Mouse (Mus musculus) liver, adult 2 months (tissue): Measurements from ENCODE around the gene Alox12. TPM values are rescaled to one million over a fixed set of nuclear protein-coding genes. Genes with fewer than 3 reads are reported as not detected.
A peak's percentile ranks its signal among the peaks of the same experiment; 100 is the strongest.

Source experiments
- DNase-seq: peaks from one replicate; pipeline ENCODE4 v3.0.0-alpha.2; 2011; ENCODE audit warnings: low read depth, low spot score; ENCODE audit errors: extremely low read depth
- H3K27ac ChIP-seq: fragments of 200-500 bp; replicated peaks from 2 replicates; pipeline ENCODE4 v1.5.1; 2012; ENCODE audit warnings: low read depth, mild to moderate bottlenecking, control low read depth, inconsistent platforms, low read length; ENCODE audit not compliant: insufficient read depth
- H3K27me3 ChIP-seq: fragments of 200-500 bp; 2 replicates; pipeline ENCODE4 v1.6.1; 2012; ENCODE audit warnings: mild to moderate bottlenecking, moderate library complexity, low read length, inconsistent platforms; ENCODE audit not compliant: control insufficient read depth, insufficient read depth
- H3K36me3 ChIP-seq: fragments of 200-500 bp; 2 replicates; pipeline ENCODE4 v1.6.1; 2012; ENCODE audit warnings: low read length, inconsistent platforms; ENCODE audit not compliant: control insufficient read depth, insufficient read depth
- H3K4me1 ChIP-seq: fragments of 200-500 bp; 2 replicates; pipeline ENCODE4 v1.6.1; 2011; ENCODE audit warnings: low read length; ENCODE audit not compliant: control insufficient read depth, insufficient read depth
- H3K4me3 ChIP-seq: fragments of 200-500 bp; 2 replicates; pipeline ENCODE4 v1.5.1; 2011; ENCODE audit warnings: low read depth, mild to moderate bottlenecking, control low read depth, low read length, moderate library complexity; ENCODE audit not compliant: insufficient read depth
- H3K79me2 ChIP-seq: fragments of 200-500 bp; 2 replicates; pipeline ENCODE4 v1.6.1; 2012; ENCODE audit warnings: inconsistent platforms, mild to moderate bottlenecking, low read length, moderate library complexity; ENCODE audit not compliant: control insufficient read depth, insufficient read depth
- H3K9ac ChIP-seq: fragments of 200-500 bp; 2 replicates; pipeline ENCODE4 v1.6.1; 2012; ENCODE audit warnings: low read depth, mild to moderate bottlenecking, control low read depth, inconsistent platforms, low read length
- CTCF ChIP-seq: fragments of 200-500 bp; IDR thresholded peaks from 2 replicates; pipeline ENCODE4 v1.5.1; 2011; ENCODE audit warnings: low read depth, low read length, control low read depth
- POLR2A ChIP-seq: fragments of 200-500 bp; IDR thresholded peaks from 2 replicates; pipeline ENCODE4 v1.6.1; 2011; ENCODE audit warnings: low read length, control low read depth; ENCODE audit not compliant: insufficient read depth; ENCODE audit errors: extremely low read depth
- WGBS: fragments of 180-500 bp; shearing (Covaris S2); methylation state at CpG from one replicate; pipeline ENCODE4 v1.1.7; 2018; 5-methylcytosine and 5-hydroxymethylcytosine counted together
- polyA plus RNA-seq: library from polyadenylated mRNA; depleted of rRNA; stranded (reverse); fragments of >200 nt; gene quantifications from 2 replicates; pipeline ENCODE4 v1.2.3, GENCODE M21; 2012
- total RNA-seq: library from RNA; depleted of rRNA; stranded (reverse); fragments of >200 nt; gene quantifications from 2 replicates; pipeline ENCODE4 v1.2.3, GENCODE M21; 2014

Gene Alox12
- total and polyA plus RNA-seq, 2 experiments: 0.09 to 0.28 TPM

DNA sequence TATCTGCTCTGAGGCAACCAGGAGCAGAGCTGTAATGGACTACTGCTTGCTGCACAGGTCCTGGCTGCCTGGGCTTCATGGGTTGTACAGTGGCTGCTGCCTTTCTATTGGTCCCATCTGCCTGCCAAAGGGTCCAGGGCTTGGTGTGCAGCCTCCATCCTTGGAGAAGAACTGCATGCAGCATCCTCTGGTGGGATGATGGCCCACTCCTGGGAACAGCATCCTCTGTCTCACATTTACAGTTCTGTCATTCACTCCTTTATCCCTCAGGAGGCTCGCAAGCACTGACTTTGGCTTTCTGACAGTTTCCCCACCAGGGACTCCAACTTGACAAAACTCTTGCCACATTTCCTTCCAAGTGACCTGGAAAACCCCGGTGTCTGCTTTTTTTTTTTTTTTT lies 48.4 kb downstream of the Alox12 start:
- WGBS: 80% methylated on average over 2 of the region's 2 CpGs
- DNase-seq: no peak
- H3K79me2 ChIP-seq: no peaks in the 10 kb centered on the region
- no peaks in the 10 kb centered on the region for H3K36me3 ChIP-seq
- H3K4me1 ChIP-seq: no peaks in the 10 kb centered on the region
- TF ChIP-seq POLR2A: no peak
- H3K27ac ChIP-seq: no peak overlapping the region
- H3K4me3 ChIP-seq: no peak overlapping the region
- no peaks in the 10 kb centered on the region for H3K27me3 ChIP-seq
- H3K9ac ChIP-seq: no peak overlapping the region

DNA sequence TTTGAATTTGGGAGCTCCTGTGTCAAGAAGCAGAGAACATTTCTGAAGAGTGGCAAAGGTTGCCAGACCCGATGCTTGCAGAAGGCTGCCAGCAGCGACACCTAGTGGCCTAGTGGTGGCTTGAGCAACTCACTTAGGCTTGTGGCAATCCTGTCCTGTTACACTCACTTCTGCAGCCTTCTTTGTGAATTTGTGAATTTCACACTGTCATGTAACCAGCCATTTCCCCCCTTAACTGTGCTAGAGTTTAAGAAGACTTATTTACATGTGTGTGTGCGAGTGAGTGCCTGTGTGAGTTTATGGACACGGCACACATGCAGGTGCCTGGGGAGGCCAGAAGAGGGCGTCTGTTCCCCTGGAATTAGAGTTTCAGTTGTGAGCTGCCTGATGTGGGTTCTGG lies 53.5 kb downstream of the Alox12 start:
- Histone ChIP-seq H3K27me3 (no peaks in the 10 kb centered on the region), H3K36me3 (no peaks in the 10 kb centered on the region), H3K79me2 (no peaks in the 10 kb centered on the region), H3K4me3 (no peak overlapping the region), H3K27ac (no peak overlapping the region), H3K4me1 (no peaks in the 10 kb centered on the region), H3K9ac (no peak overlapping the region)
- WGBS: 45% methylated on average over 5 of the region's 5 CpGs
- TF ChIP-seq CTCF (peak; percentile 94), POLR2A (no peak)
- DNase-seq: peak; percentile 64

DNA sequence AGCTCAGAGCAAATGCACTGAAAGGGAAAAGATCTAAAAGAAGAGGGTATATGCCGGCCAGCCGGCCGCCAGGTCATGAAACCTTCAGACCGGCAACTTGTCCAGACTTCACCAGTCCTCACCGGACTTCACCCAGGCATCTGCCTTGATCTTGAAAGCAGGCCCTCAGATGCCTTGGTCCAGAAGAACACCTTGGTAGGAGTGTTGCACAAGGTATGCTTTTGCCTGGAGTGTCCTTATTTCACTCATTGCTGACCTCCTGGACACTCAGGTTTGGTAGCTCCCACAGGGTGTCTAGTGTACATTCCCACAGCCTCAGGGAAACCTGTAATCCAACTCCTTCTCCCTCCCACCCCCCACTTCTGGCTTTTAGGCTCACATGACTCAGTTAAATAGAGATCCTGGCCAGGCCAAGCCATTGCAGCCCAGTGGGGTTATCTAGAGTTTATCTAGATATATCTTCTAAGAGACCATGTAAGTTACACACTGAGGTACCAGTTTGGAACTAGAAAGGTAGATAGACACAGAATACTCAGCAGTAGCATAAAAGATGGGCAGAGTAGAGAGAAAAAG lies 55.0 kb downstream of the Alox12 start:
- H3K27me3 ChIP-seq: no peaks in the 10 kb centered on the region
- no peaks in the 10 kb centered on the region for H3K4me1 ChIP-seq
- TF ChIP-seq CTCF (no peak), POLR2A (no peak)
- no peak overlapping the region for H3K27ac ChIP-seq
- no peaks in the 10 kb centered on the region for H3K36me3 ChIP-seq
- H3K79me2 ChIP-seq: no peaks in the 10 kb centered on the region
- no peak for DNase-seq
- no peak overlapping the region for H3K4me3 ChIP-seq
- whole genome bisulfite sequencing: 87% methylated on average over 5 of the region's 5 CpGs
- H3K9ac ChIP-seq: no peak overlapping the region

DNA sequence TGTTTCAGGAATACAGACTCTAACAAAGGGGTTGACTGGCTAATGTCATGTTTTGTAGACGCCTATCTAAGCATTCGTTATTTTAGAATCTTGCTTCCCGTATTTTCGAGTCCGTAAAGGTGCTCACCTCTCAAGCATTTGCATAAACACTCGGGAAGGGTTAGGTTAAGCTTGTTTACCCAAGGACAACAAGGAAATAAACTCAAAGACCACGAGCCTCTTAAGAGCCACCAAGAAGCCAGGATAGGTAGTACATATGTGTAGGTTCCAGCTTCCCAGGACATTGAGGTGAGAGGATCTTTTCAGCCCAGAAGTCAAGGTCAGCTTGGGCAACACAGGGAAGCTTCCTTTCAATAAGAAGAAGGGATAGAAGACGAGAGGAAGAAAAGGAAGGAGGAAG lies 56.0 kb downstream of the Alox12 start:
- WGBS: 88% methylated on average over 8 of the region's 8 CpGs
- no peak overlapping the region for H3K27ac ChIP-seq

DNA sequence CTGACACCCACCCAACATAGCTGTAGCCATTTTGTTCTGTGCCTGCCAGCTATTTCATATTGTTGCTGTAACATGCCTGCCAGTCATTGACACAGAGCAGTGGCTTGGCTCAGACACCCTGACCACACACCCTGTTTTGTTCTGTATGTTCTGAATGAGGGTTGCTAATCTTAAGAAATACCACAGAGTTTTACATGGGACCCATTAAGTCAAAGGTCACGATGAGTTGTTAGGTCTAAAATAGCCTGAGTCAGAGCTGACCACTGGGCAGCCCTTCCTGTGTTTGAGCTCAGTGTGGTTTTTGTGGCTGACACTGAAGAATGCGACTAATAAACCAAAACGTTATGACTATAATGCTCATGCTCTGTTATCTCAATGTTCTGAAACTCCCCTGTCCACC lies 56.8 kb downstream of the Alox12 start:
- Histone ChIP-seq H3K27me3 (no peaks in the 10 kb centered on the region), H3K79me2 (no peaks in the 10 kb centered on the region), H3K36me3 (no peaks in the 10 kb centered on the region), H3K27ac (no peak overlapping the region), H3K4me1 (peaks cover under 1% of the 10 kb centered on the region; the same call in 1 of the 2 replicates), H3K4me3 (no peak overlapping the region), H3K9ac (no peak overlapping the region)
- no peak for DNase-seq
- TF ChIP-seq POLR2A (no peak), CTCF (no peak)
- WGBS: 82% methylated on average over 3 of the region's 3 CpGs

More for the DNA sequence above, 56.0 kb downstream of the Alox12 start:
- H3K79me2 ChIP-seq: no peaks in the 10 kb centered on the region
- no peaks in the 10 kb centered on the region for H3K4me1 ChIP-seq
- TF ChIP-seq POLR2A (no peak), CTCF (no peak)
- H3K27me3 ChIP-seq: no peaks in the 10 kb centered on the region
- H3K9ac ChIP-seq: no peak overlapping the region
- DNase-seq: no peak
- no peak overlapping the region for H3K4me3 ChIP-seq
- H3K36me3 ChIP-seq: no peaks in the 10 kb centered on the region

DNA sequence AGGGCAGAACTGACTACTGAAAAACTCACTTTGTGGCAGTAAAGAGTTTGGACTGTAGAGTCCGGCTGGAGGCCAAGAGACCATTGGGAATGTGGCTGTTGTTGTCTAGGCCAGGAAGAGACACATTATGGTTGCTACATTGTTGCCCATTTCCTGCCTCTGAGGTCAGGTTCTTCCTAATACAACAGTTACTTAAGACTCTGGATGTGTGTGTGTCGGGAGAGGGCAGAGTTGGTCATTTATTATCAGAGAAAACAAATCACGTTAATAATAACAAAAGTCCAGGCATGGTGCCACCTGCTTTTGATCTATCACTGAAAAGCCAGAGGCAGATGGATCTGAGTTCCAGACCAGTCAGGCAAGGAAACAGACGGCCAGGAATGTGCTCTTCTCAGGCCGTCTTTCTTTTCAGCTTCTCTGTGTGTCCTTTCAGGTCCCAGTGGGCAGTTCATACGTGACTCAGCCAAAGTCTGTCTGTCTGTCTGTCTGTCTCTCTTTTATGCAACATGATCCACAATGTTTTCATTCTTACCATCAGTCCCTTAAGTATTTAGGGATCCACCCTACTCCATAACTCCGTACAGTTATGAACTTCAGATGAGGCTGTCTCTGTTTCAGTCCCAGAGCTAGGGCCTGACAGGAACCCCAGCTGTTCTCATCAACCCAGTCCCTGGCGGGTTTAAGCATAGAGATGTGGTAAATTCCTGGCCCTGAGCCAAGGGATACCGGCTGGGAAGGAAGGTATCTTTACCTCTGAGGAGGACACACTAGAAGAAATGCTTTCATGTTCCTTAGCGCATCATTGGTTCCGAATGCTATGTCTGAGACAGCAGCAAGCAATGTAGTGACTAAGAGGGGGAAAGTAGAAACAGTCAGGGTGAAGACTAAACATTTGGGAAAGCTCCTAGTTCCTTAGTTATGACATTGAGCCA lies 61.5 kb downstream of the Alox12 start:
- WGBS: 68% methylated on average over 11 of the region's 11 CpGs
- DNase-seq: no peak
- H3K36me3 ChIP-seq: no peaks in the 10 kb centered on the region

More for the DNA sequence above, 61.5 kb downstream of the Alox12 start:
- no peaks in the 10 kb centered on the region for H3K27me3 ChIP-seq
- H3K4me1 ChIP-seq: peaks cover 2% of the 10 kb centered on the region; the same call in 1 of the 2 replicates
- H3K4me3 ChIP-seq: no peak overlapping the region
- H3K9ac ChIP-seq: no peak overlapping the region
- H3K79me2 ChIP-seq: no peaks in the 10 kb centered on the region
- no peak for TF ChIP-seq POLR2A
- TF ChIP-seq CTCF: no peak
- no peak overlapping the region for H3K27ac ChIP-seq
